Mouse (Mus musculus) heart, postnatal 25 days (tissue): ENCODE results near the gene Krr1. TPM values are rescaled to one million over a fixed set of nuclear protein-coding genes. Genes with fewer than 3 reads are reported as not detected.

ENCODE experiments used
- DNase-seq: peaks from one replicate; pipeline ENCODE4 v3.0.0; 2022; ENCODE audit warnings: low spot score
- intact Hi-C: fragments of 180-260 bp; cut with DNase I; formaldehyde crosslinking; loops from one replicate; pipeline ENCODE4 v1.15.1; 2025
- total RNA-seq, 2 experiments: library from RNA; stranded (reverse); gene quantifications; 2 replicates each; pipeline ENCODE4 v1.2.3; 2021

The Krr1 gene
- total RNA-seq: 10 to 100 TPM; 24.0 to 26.8 TPM

- DNase-seq: peak; percentile 76
- intact Hi-C loops: loop anchor here (5.0 to 10.0 kb wide), 2 partner anchors 675 to 832 kb away; partner anchors contain the start of gene Bbs10
Measured at GRCm38 (mm10) chr10:111972542-111973361, at the start of gene Krr1. Krr1 (plus strand) TSS chr10:111972664.

GRCm38 (mm10) chr10:111923503-111924135 is 48.8 kb upstream of the Krr1 start:
- intact Hi-C loops: loop anchor here (10.0 kb wide), 1 partner anchor 259 kb away; no protein-coding TSS in a partner anchor

GRCm38 (mm10) chr10:111924141-111924540 is 48.3 kb upstream of the Krr1 start:
- DNase-seq: no peak
- intact Hi-C loops: loop anchor here (10.0 kb wide), 1 partner anchor 259 kb away; no protein-coding TSS in a partner anchor

More at GRCm38 (mm10) chr10:111923503-111924135, 48.8 kb upstream of the Krr1 start:
- no peak for DNase-seq

GRCm38 (mm10) chr10:111924716-111925488 is 47.6 kb upstream of the Krr1 start:
- no peak for DNase-seq
- intact Hi-C loops: loop anchor here (1.0 to 10.0 kb wide), 2 partner anchors 260 to 422 kb away; no protein-coding TSS in a partner anchor

- intact Hi-C loops: loop anchor here (1.0 to 10.0 kb wide), 2 partner anchors 261 to 422 kb away; no protein-coding TSS in a partner anchor
- DNase-seq: peak; percentile 60
Measured at GRCm38 (mm10) chr10:111925489-111925860, 47.0 kb upstream of the Krr1 start.

GRCm38 (mm10) chr10:111932621-111933345 is 39.7 kb upstream of the Krr1 start:
- no peak for DNase-seq
- intact Hi-C loops: no loop called here

GRCm38 (mm10) chr10:111935207-111935606 is 37.3 kb upstream of the Krr1 start:
- DNase-seq: no peak
- intact Hi-C loops: no loop called here

- intact Hi-C loops: no loop called here
Measured at GRCm38 (mm10) chr10:111936021-111936420, 36.4 kb upstream of the Krr1 start.

GRCm38 (mm10) chr10:111936491-111937145 is 35.8 kb upstream of the Krr1 start:
- DNase-seq: peak; percentile 56
- intact Hi-C loops: no loop called here

More at GRCm38 (mm10) chr10:111936021-111936420, 36.4 kb upstream of the Krr1 start:
- DNase-seq: no peak

- no peak for DNase-seq
- intact Hi-C loops: no loop called here
Measured at GRCm38 (mm10) chr10:111937146-111937534, 35.3 kb upstream of the Krr1 start.

GRCm38 (mm10) chr10:111943026-111943425 is 29.4 kb upstream of the Krr1 start:
- no peak for DNase-seq
- intact Hi-C loops: no loop called here

- DNase-seq: no peak
- intact Hi-C loops: no loop called here
Measured at GRCm38 (mm10) chr10:111945563-111945962, 26.9 kb upstream of the Krr1 start.

- no peak for DNase-seq
- intact Hi-C loops: no loop called here
Measured at GRCm38 (mm10) chr10:111948041-111948440, 24.4 kb upstream of the Krr1 start.

GRCm38 (mm10) chr10:111949008-111949407 is 23.5 kb upstream of the Krr1 start:
- intact Hi-C loops: no loop called here
- no peak for DNase-seq

GRCm38 (mm10) chr10:111955836-111956235 is 16.6 kb upstream of the Krr1 start:
- DNase-seq: no peak
- intact Hi-C loops: loop anchor here (10.0 kb wide), 1 partner anchor 731 kb away; no protein-coding TSS in a partner anchor

- intact Hi-C loops: loop anchor here (1.0 to 10.0 kb wide), 2 partner anchors 454 to 733 kb away; no protein-coding TSS in a partner anchor
- DNase-seq: peak; percentile 10
Measured at GRCm38 (mm10) chr10:111957271-111958045, 15.0 kb upstream of the Krr1 start.

GRCm38 (mm10) chr10:111958046-111958421 is 14.4 kb upstream of the Krr1 start:
- intact Hi-C loops: loop anchor here (10.0 kb wide), 1 partner anchor 733 kb away; no protein-coding TSS in a partner anchor
- DNase-seq: no peak

- no peak for DNase-seq
- intact Hi-C loops: loop anchor here (10.0 kb wide), 1 partner anchor 735 kb away; no protein-coding TSS in a partner anchor
Measured at GRCm38 (mm10) chr10:111959353-111959752, 13.1 kb upstream of the Krr1 start.
